Mouse (Mus musculus): ENCODE results near the gene Homez. TPM values are rescaled to one million over a fixed set of nuclear protein-coding genes. Genes with fewer than 3 reads are reported as not detected.

Homez gene
- polyA plus RNA-seq, 1 experiment = 94.0 TPM

DNA sequence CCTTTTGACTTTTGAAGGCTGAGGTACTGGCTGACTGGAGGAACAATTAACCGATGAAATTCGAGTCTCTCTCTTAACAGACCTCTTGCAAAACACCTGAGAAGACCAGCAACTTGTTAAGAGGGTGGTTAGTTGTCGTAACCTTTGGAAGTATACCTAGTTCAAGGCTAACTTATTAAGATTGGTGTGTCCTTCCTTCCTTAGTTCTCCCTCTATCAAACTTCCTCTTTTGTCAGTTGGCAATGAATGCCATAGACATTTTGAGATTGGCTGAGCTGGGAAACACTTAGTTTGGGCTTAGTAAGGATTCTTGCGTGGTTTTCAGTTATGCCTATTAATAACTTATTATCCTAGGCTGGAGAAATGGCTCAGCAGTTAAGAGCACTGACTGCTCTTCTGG is 2.7 kb downstream of the Homez start:
- no peak overlapping the region; the same call in 1 of the 2 replicates for H3K4me3 ChIP-seq (ENCODE audit: control insufficient read depth, low read depth, low read length)
- H3K36me3 ChIP-seq (ENCODE audit: control insufficient read depth, insufficient read depth, low read length) = no peaks in the 10 kb centered on the region
- H3K27me3 ChIP-seq (ENCODE audit: control insufficient read depth, insufficient read depth, low read length) = no peaks in the 10 kb centered on the region
- TF ChIP-seq CTCF (IDR thresholded peaks at IDR 0.05; ENCODE audit: control insufficient read depth, insufficient read depth, insufficient replicate concordance, low read depth, low read length) (no peak), POLR2A (IDR thresholded peaks at IDR 0.05; ENCODE audit: control insufficient read depth, low read depth, low read length) (no peak)
- peaks cover 3% of the 10 kb centered on the region for H3K4me1 ChIP-seq (ENCODE audit: control insufficient read depth, insufficient read depth, low read length)
- no peak overlapping the region for H3K27ac ChIP-seq (ENCODE audit: control insufficient read depth, insufficient read depth, low read depth, low read length)

DNA sequence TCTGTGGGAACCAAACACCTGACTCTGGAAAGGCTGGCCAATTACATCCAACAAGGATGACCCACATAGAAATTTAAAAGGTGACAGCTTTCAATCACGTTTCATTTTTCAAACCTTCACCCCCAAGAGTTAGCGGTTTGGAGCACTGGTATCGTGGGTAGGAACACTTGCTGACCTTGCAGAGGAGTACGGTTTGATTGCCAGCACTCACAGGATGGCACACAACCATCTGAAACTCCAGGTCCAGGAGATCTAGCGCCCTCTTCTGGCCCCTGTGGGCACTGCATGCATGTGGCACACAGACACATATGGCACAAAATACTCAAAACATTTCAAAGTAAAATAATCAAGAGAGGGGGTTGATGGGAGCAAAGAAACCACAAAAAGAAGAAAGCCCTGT is 3.8 kb downstream of the Homez start:
- Histone ChIP-seq H3K4me1 (ENCODE audit: control insufficient read depth, insufficient read depth, low read length) (peaks cover 3% of the 10 kb centered on the region), H3K36me3 (ENCODE audit: control insufficient read depth, insufficient read depth, low read length) (no peaks in the 10 kb centered on the region), H3K4me3 (ENCODE audit: control insufficient read depth, low read depth, low read length) (peak overlapping the region; percentile 14), H3K27ac (ENCODE audit: control insufficient read depth, insufficient read depth, low read depth, low read length) (no peak overlapping the region), H3K27me3 (ENCODE audit: control insufficient read depth, insufficient read depth, low read length) (no peaks in the 10 kb centered on the region)
- TF ChIP-seq CTCF (IDR thresholded peaks at IDR 0.05; ENCODE audit: control insufficient read depth, insufficient read depth, insufficient replicate concordance, low read depth, low read length) = peak; percentile 86; the same call in 1 of the 2 replicates
- TF ChIP-seq POLR2A (IDR thresholded peaks at IDR 0.05; ENCODE audit: control insufficient read depth, low read depth, low read length) = no peak

DNA sequence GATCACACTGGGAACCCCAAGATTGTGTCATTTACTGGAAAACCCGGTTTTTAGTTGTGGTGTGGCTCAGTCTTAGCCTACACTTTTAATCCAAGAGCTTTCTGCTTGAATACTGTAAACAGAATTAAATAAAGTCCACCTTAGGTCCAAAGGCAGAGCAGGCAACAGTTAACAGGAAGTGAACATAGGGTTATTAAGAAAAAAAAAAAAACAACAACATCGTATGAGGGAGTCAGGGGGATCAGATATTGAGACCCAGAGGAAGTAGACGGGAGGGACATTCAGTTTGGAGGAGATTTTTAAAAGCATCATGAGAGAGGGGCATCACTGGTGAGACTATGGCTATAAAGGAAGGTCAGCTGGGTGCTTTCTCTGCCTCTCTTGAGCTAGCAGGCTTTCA is 4.5 kb downstream of the Homez start:
- no peak overlapping the region for H3K27ac ChIP-seq (ENCODE audit: control insufficient read depth, insufficient read depth, low read depth, low read length)
- peaks cover 3% of the 10 kb centered on the region for H3K4me1 ChIP-seq (ENCODE audit: control insufficient read depth, insufficient read depth, low read length)
- H3K36me3 ChIP-seq (ENCODE audit: control insufficient read depth, insufficient read depth, low read length) = no peaks in the 10 kb centered on the region
- H3K4me3 ChIP-seq (ENCODE audit: control insufficient read depth, low read depth, low read length) = peak overlapping the region; percentile 18; the same call in 1 of the 2 replicates
- no peaks in the 10 kb centered on the region for H3K27me3 ChIP-seq (ENCODE audit: control insufficient read depth, insufficient read depth, low read length)
- TF ChIP-seq CTCF (IDR thresholded peaks at IDR 0.05; ENCODE audit: control insufficient read depth, insufficient read depth, insufficient replicate concordance, low read depth, low read length) = no peak
- no peak for TF ChIP-seq POLR2A (IDR thresholded peaks at IDR 0.05; ENCODE audit: control insufficient read depth, low read depth, low read length)

DNA sequence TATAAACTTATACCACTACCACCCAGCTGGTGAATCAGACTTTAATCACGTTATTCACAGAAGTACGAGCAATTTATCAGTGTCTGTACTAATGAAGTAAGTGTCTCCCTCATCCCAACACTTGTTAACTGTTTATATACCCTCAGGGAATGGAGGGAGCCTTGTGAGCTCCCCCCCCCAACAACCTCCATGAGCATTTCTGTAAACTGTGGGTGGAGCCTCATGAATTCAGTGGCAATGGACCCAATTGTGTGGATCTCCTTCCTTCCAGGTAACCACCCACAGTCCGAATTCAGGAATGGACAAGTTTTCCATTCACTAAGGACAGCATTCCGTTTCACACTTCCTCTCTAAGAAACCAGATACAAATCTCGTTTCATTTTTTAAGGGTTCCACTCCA is 5.1 kb downstream of the Homez start:
- no peaks in the 10 kb centered on the region for H3K27me3 ChIP-seq (ENCODE audit: control insufficient read depth, insufficient read depth, low read length)
- peak overlapping the region; percentile 39; the same call in 1 of the 2 replicates for H3K4me3 ChIP-seq (ENCODE audit: control insufficient read depth, low read depth, low read length)
- TF ChIP-seq CTCF (IDR thresholded peaks at IDR 0.05; ENCODE audit: control insufficient read depth, insufficient read depth, insufficient replicate concordance, low read depth, low read length) (no peak), POLR2A (IDR thresholded peaks at IDR 0.05; ENCODE audit: control insufficient read depth, low read depth, low read length) (no peak)
- H3K27ac ChIP-seq (ENCODE audit: control insufficient read depth, insufficient read depth, low read depth, low read length) = no peak overlapping the region
- H3K4me1 ChIP-seq (ENCODE audit: control insufficient read depth, insufficient read depth, low read length) = peaks cover 3% of the 10 kb centered on the region
- no peaks in the 10 kb centered on the region for H3K36me3 ChIP-seq (ENCODE audit: control insufficient read depth, insufficient read depth, low read length)

DNA sequence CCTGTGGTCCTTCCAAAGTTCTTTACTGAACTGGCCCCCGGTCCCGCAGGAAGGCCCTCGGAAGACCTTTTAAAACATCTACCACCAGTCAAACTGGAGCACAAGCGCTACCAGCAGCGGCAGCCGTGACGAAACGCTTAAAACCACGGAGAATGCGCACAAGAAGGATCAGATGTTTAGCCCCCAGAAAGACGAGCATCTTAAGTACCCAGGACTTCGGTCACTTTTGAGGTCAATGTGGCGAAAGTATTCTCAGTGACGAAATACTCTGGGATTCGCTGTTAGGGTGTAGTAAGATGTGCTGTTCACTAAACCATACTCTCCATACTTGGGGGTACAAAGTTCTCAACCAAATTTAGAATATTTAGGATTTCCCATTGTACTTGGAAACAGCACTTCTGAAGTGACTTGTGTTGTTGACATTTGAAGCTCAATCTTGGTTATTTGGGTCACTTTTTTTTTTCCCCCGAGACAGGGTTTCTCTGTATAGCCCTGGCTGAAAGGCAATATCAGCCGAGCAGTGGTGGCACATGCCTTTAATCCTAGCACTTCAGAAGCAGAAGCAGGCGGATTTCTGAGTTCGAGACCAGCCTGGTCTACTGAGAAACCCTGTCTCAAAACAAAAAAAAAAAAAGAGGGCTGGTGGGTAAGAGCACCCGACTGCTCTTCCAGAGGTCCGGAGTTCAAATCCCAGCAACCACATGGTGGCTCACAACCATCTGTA is 6.3 kb downstream of the Homez start:
- peak overlapping the region; percentile 55 for H3K27ac ChIP-seq (ENCODE audit: control insufficient read depth, insufficient read depth, low read depth, low read length)
- TF ChIP-seq POLR2A (IDR thresholded peaks at IDR 0.05; ENCODE audit: control insufficient read depth, low read depth, low read length) = no peak
- no peak for TF ChIP-seq CTCF (IDR thresholded peaks at IDR 0.05; ENCODE audit: control insufficient read depth, insufficient read depth, insufficient replicate concordance, low read depth, low read length)
- H3K27me3 ChIP-seq (ENCODE audit: control insufficient read depth, insufficient read depth, low read length) = no peaks in the 10 kb centered on the region
- peak overlapping the region; percentile 88 for H3K4me3 ChIP-seq (ENCODE audit: control insufficient read depth, low read depth, low read length)
- peaks cover 3% of the 10 kb centered on the region for H3K4me1 ChIP-seq (ENCODE audit: control insufficient read depth, insufficient read depth, low read length)
- no peaks in the 10 kb centered on the region for H3K36me3 ChIP-seq (ENCODE audit: control insufficient read depth, insufficient read depth, low read length)

DNA sequence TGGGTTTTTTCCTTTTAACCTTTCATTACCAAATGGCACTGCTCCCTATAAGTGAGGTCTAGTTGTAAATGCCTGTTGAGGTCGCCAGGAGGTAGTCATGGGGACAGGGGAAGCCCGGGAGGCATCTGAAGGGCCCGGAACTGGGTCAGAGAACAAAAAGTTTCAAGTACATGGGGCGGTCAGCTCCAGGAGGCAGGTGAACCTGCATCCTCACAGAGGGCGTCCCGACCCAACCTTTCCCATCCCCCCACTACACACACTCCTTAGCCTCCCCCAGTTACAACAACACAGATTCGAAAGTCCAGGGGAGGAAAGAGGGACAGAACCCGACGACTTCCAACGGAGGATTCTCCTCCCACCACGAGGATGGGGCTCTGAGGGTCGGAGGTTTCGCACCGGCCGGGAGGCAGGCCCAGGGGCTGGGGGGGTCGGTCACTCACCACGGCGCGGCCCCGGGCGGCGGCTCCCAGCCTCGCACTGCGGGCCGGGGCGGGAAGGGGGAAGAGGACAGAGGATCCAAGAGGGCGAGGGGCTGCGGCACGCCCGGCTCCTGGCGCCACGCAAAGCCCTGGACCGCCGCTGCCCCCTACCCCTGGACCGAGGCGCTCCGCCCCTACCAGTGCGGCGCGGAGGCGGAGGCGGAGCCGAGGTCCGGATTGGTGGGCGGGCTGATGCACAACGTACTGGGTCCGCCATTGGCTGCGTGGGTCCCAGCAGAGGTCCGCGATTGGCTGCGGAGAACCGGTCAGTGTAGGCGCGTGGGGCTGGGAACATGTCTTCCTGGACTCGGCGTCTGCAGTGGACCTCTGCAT is 7.1 kb downstream of the Homez start:
- Histone ChIP-seq H3K27ac (ENCODE audit: control insufficient read depth, insufficient read depth, low read depth, low read length) (peak overlapping the region; percentile 76), H3K27me3 (ENCODE audit: control insufficient read depth, insufficient read depth, low read length) (no peaks in the 10 kb centered on the region), H3K4me1 (ENCODE audit: control insufficient read depth, insufficient read depth, low read length) (peaks cover 3% of the 10 kb centered on the region), H3K4me3 (ENCODE audit: control insufficient read depth, low read depth, low read length) (peak overlapping the region; percentile 88), H3K36me3 (ENCODE audit: control insufficient read depth, insufficient read depth, low read length) (no peaks in the 10 kb centered on the region)
- no peak for TF ChIP-seq CTCF (IDR thresholded peaks at IDR 0.05; ENCODE audit: control insufficient read depth, insufficient read depth, insufficient replicate concordance, low read depth, low read length)
- peak; percentile 68 for TF ChIP-seq POLR2A (IDR thresholded peaks at IDR 0.05; ENCODE audit: control insufficient read depth, low read depth, low read length)

DNA sequence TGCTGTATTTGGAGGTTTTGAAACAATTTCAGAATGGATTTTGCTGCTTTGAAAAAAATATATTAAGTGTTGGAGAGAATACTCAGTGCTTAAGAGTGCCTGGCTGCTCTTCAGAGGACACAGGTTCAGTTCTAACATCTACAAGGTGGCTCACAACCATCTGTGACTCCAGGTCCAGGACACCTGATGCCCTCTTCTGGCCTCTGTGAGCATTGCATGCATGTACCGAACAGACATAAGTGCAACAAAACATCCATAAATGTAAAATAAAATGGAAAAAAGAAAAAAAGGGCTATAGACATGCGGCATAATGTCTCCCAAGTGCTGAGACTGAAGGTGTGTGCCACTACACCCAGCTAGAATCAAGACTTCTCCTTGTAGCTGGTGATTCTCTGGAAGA is 10.2 kb downstream of the Homez start:
- Histone ChIP-seq H3K27me3 (ENCODE audit: control insufficient read depth, insufficient read depth, low read length) (no peaks in the 10 kb centered on the region), H3K27ac (ENCODE audit: control insufficient read depth, insufficient read depth, low read depth, low read length) (no peak overlapping the region), H3K36me3 (ENCODE audit: control insufficient read depth, insufficient read depth, low read length) (no peaks in the 10 kb centered on the region), H3K4me3 (ENCODE audit: control insufficient read depth, low read depth, low read length) (no peak overlapping the region), H3K4me1 (ENCODE audit: control insufficient read depth, insufficient read depth, low read length) (peaks cover 3% of the 10 kb centered on the region)
- TF ChIP-seq CTCF (IDR thresholded peaks at IDR 0.05; ENCODE audit: control insufficient read depth, insufficient read depth, insufficient replicate concordance, low read depth, low read length) (peak; percentile 51; the same call in 1 of the 2 replicates), POLR2A (IDR thresholded peaks at IDR 0.05; ENCODE audit: control insufficient read depth, low read depth, low read length) (no peak)

Measured in testis, adult 2 months (tissue).